Mouse (Mus musculus) bone marrow, adult 2 months (tissue): Measurements from ENCODE around the gene Sgip1.

ENCODE experiments used
- CTCF ChIP-seq: fragments of 200-500 bp; IDR thresholded peaks from 2 replicates; pipeline ENCODE4 v1.5.1; 2011; ENCODE audit warnings: low read length, control low read depth; ENCODE audit not compliant: control insufficient read depth, insufficient read depth
- POLR2A ChIP-seq: fragments of 200-500 bp; IDR thresholded peaks from 2 replicates; pipeline ENCODE4 v1.6.1; 2011; ENCODE audit warnings: low read depth, mild to moderate bottlenecking, control low read depth, low read length, borderline replicate concordance; ENCODE audit not compliant: control insufficient read depth

DNA sequence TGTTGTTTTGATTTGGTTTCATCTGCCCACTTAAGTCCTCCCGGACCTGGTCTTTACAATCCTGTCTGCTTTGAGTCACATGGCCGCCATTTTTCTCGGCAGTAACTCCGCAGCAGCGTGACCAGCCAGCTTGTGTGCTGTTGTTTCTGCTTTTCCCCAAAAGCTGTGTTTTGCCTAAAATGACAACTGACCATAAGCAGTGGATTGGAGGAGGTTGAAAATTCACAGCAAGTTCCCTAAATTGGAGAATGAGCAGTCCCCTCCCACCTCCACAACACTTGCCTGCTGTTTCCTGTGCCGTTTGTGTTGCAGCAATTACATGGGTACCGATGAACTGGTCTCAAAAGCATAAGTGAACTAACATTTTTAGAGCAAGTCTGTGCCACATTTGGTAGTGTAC is 189.6 kb downstream of the Sgip1 start:
- TF ChIP-seq POLR2A: no peak
- TF ChIP-seq CTCF: no peak
